Mouse (Mus musculus) hindbrain, embryonic 15.5 days (tissue): Measurements from ENCODE around the gene Dag1. TPM values are rescaled to one million over a fixed set of nuclear protein-coding genes. Genes with fewer than 3 reads are reported as not detected.

Experiments
- ATAC-seq: fragments of 200-750 bp; cut with Nextera tagmentation; 2 replicates; pipeline ENCODE4 v1.8.0; 2017; ENCODE audit warnings: low read depth, moderate number of reproducible peaks, moderate TSS enrichment; ENCODE audit not compliant: low FRiP score
- H3K27ac ChIP-seq: fragments of 300-500 bp; sonication (generic); replicated peaks from 2 replicates; pipeline ENCODE4 v1.5.1; 2015; ENCODE audit warnings: mild to moderate bottlenecking, inconsistent platforms
- H3K27me3 ChIP-seq: fragments of 300-500 bp; sonication (generic); 2 replicates; pipeline ENCODE4 v1.6.1; 2015; ENCODE audit warnings: control low read depth, inconsistent platforms
- H3K36me3 ChIP-seq: fragments of 300-500 bp; sonication (generic); 2 replicates; pipeline ENCODE4 v1.6.1; 2015; ENCODE audit warnings: control low read depth, inconsistent platforms
- H3K4me1 ChIP-seq: fragments of 300-500 bp; sonication (generic); replicated peaks from 2 replicates; pipeline ENCODE4 v1.6.1; 2015; ENCODE audit warnings: control low read depth, inconsistent platforms
- H3K4me2 ChIP-seq: fragments of 300-500 bp; sonication (generic); 2 replicates; pipeline ENCODE4 v1.6.1; 2015; ENCODE audit warnings: moderate library complexity, mild to moderate bottlenecking, inconsistent platforms
- H3K4me3 ChIP-seq: fragments of 300-500 bp; sonication (generic); 2 replicates; pipeline ENCODE4 v1.5.1; 2015; ENCODE audit warnings: mild to moderate bottlenecking, inconsistent platforms
- H3K9ac ChIP-seq: fragments of 300-500 bp; sonication (generic); 2 replicates; pipeline ENCODE4 v1.6.1; 2015; ENCODE audit warnings: inconsistent platforms
- H3K9me3 ChIP-seq: fragments of 300-500 bp; sonication (generic); 2 replicates; pipeline ENCODE4 v1.6.1; 2016; ENCODE audit warnings: control low read depth, inconsistent platforms
- WGBS: fragments of 180-500 bp; shearing (Covaris S2); methylation state at CpG from one replicate; pipeline ENCODE4 v1.1.7; 2015; 5-methylcytosine and 5-hydroxymethylcytosine counted together
- polyA plus RNA-seq: library from polyadenylated mRNA; unstranded; fragments of >200 nt; fragmentation: Nextera tagmentation; extraction: Ambion mirVana; gene quantifications from 2 replicates; pipeline ENCODE4 v1.2.1, GENCODE M21; 2015

Gene Dag1
- polyA plus RNA-seq, 1 experiment from 2014 or later = 86.0 TPM

DNA sequence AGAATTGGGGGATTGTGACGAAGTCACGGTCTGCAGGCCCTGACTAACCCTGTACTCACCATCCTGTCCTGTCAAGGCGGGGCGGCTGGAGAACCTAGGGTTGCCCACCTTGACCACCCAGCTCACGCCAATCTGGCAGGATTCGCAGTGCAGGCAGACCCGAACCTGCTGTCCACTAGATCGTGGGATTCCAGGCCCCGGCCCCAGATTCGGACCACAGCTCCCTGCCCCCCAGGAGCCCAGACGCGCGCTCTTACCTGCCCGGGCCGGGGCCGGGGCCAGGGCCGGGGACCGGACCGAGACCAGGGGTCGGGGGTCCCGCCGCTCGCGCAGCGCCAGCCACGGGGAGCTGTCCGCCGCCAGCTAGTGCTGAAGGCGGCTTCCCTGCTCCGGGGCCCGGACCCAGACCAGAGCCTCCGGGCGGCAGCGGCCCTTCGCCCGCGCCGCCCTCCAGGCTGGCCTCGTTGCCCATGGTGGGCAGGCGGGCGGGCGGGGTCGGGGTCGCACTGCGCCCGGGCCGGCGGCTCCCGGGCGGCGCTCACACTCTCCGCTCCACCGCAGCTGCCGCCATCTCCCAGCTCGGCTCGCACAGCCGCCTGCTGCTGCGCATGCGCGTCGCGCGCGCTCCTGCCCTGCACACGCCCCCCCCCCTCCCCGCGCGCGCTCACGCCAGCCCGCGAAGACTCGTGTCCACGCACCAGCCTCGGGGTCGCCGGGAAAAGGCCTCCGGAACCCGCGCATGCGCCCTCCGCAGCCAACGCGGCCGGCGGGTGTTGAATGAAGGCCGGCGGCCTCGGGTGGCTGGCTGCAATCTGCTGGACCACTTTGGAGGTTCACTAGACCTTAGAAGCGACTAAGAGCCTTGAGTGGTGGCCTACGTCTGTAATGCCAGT lies 73.7 kb downstream of the Dag1 start, which contains the start of gene Bsn:
Gene Bsn (minus strand): TSS at position 598 of the 893 bp plus-strand sequence.
- Histone ChIP-seq H3K9ac (peak within 1 kb of the TSS; percentile 89), H3K4me3 (peak within 1 kb of the TSS; percentile 84), H3K36me3 (no peaks in the 10 kb centered on the region; the same call in 1 of the 2 replicates), H3K27ac (peak within 1 kb of the TSS; percentile 82), H3K27me3 (no peaks in the 10 kb centered on the region), H3K4me1 (peaks cover 29% of the 10 kb centered on the region), H3K9me3 (no peaks in the 10 kb centered on the region), H3K4me2 (peak within 1 kb of the TSS; percentile 73)
- ATAC-seq = peak; percentile 85
- under 1% methylated on average over 65 of the region's 91 CpGs for WGBS

GRCm38 (mm10) chr9:108189488-108189786 lies 74.3 kb downstream of the Dag1 start:
- Histone ChIP-seq H3K27ac (peak overlapping the region; percentile 82), H3K4me1 (peaks cover 32% of the 10 kb centered on the region), H3K9ac (peak overlapping the region; percentile 89), H3K27me3 (no peaks in the 10 kb centered on the region), H3K4me2 (peak overlapping the region; percentile 73), H3K36me3 (no peaks in the 10 kb centered on the region; the same call in 1 of the 2 replicates), H3K4me3 (peak overlapping the region; percentile 84), H3K9me3 (no peaks in the 10 kb centered on the region)
- no peak for ATAC-seq
- 15% methylated on average over 5 of the region's 5 CpGs for WGBS

DNA sequence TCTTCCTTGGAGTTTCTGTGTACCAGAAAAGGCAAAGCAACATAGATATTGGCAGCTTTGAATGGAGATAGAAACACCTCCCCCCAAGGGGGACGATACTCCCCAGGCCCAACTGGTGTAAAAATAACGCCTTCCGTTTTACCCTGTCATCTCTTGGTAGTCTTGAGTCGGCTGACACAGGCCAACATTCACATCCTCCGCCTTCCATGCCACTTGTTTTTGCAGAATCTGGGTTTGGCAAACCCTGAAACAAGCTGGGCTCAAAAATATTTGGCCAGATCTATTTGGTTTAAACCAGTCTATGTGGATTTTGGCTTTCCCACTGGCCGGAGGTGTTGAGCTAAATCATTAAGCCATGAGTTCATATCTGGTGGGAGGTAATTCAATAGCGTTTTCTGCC lies 74.7 kb downstream of the Dag1 start:
- peak overlapping the region; percentile 89 for H3K9ac ChIP-seq
- H3K4me3 ChIP-seq = peak overlapping the region; percentile 84
- no peaks in the 10 kb centered on the region; the same call in 1 of the 2 replicates for H3K36me3 ChIP-seq
- H3K27me3 ChIP-seq = no peaks in the 10 kb centered on the region
- ATAC-seq = no peak
- H3K4me1 ChIP-seq = peaks cover 32% of the 10 kb centered on the region
- 69% methylated on average over 7 of the region's 7 CpGs for WGBS
- no peak overlapping the region for H3K27ac ChIP-seq
- peak overlapping the region; percentile 73 for H3K4me2 ChIP-seq
- no peaks in the 10 kb centered on the region for H3K9me3 ChIP-seq

DNA sequence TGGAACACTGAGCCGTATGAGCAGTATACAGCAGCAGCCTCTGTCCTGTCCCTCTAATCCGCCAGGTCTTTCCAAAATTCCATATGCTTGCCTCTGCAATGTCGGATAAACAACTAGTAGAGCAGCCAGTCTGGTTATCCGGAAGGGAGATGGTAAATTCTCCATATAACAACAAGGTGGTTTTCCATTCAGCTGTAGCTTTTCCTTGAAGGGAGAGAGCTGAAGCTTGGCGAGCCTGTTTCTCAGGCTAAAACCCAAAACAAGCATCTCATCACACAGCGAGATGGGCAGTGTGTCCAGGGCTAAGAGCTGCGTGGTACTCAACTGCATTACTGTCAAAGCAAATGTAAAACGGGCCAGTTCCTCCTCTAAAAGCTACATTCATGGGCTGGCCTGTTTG lies 75.2 kb downstream of the Dag1 start:
- Histone ChIP-seq H3K9ac (peak overlapping the region; percentile 18; the same call in 1 of the 2 replicates), H3K36me3 (no peaks in the 10 kb centered on the region; the same call in 1 of the 2 replicates), H3K9me3 (no peaks in the 10 kb centered on the region), H3K27ac (no peak overlapping the region), H3K4me2 (peak overlapping the region; percentile 73), H3K27me3 (no peaks in the 10 kb centered on the region), H3K4me3 (peak overlapping the region; percentile 84), H3K4me1 (peaks cover 36% of the 10 kb centered on the region)
- 76% methylated on average over 8 of the region's 8 CpGs for WGBS
- ATAC-seq = no peak

DNA sequence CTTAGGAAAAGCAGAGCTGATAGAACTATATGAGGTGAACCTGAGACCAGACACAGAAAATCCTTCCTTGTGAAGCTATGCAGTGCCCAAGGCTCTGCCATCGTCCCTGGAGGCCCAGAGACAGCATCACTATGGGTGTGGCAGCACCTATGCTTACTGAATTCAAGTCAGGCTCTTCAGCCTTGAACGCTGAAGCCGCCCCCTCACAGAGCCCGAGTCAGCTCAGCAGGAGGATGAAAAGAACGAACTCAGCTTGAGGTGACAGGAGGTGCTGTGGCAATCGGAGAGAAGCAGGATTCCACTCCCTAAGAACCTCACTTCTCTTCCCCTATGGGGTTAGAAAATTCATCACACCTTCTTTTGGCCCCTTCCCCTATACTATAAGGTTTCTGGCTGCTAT lies 76.1 kb downstream of the Dag1 start:
- WGBS = 36% methylated on average over 6 of the region's 6 CpGs
- Histone ChIP-seq H3K4me3 (no peak overlapping the region), H3K27me3 (no peaks in the 10 kb centered on the region), H3K4me1 (peaks cover 37% of the 10 kb centered on the region), H3K9ac (no peak overlapping the region; the same call in 1 of the 2 replicates), H3K27ac (no peak overlapping the region), H3K4me2 (peak overlapping the region; percentile 73), H3K9me3 (no peaks in the 10 kb centered on the region), H3K36me3 (no peaks in the 10 kb centered on the region; the same call in 1 of the 2 replicates)
- ATAC-seq = no peak

DNA sequence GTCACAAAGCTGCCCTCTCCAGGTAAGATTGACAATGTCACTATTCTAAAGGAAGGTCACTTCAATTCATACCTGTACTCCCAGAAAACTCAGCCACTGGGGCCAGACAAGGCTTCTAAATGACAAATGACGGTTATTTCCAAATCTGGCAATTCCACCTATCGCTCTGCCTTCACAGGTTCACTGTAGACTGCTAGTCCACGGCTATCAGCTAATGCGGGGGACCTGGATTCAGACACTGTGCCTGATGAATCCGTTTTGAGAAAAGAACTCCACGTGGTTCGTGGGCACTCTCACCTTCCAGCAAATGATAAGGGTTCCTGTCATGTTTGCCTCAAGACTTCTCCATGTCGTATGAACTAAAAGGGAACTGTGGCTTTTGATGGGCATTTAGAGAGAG lies 78.0 kb downstream of the Dag1 start:
- Histone ChIP-seq H3K9me3 (no peaks in the 10 kb centered on the region), H3K27me3 (no peaks in the 10 kb centered on the region), H3K4me1 (peaks cover 38% of the 10 kb centered on the region), H3K9ac (no peak overlapping the region), H3K4me2 (no peak overlapping the region), H3K4me3 (no peak overlapping the region), H3K36me3 (no peaks in the 10 kb centered on the region; the same call in 1 of the 2 replicates), H3K27ac (no peak overlapping the region)
- WGBS = 82% methylated on average over 8 of the region's 8 CpGs
- ATAC-seq = no peak

DNA sequence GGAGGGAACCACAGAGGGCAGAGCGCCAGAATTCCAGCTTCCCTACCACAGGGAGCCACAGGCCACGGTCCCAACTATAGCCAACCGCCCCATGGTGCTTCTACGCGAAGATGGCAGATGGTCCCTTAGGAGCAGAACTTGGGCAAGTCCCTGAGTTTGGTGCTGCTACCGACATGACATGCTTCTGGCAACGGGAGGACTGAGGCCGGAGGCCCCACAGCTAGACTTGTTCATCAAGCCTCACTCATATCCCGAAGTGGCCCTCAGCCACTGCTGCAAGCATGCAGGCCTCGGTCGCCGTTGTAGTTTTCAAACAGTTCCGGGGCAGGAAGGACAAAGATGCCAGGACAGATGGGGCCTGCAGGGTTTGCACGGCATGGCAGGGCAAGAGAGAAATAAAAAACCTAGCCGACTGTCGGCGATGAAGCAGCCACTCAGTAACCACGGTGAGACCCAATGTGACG lies 80.2 kb downstream of the Dag1 start:
- no peak overlapping the region for H3K9ac ChIP-seq
- no peak overlapping the region for H3K4me3 ChIP-seq
- no peaks in the 10 kb centered on the region for H3K27me3 ChIP-seq
- 89% methylated on average over 19 of the region's 19 CpGs for WGBS
- H3K27ac ChIP-seq = no peak overlapping the region
- no peak for ATAC-seq
- no peaks in the 10 kb centered on the region; the same call in 1 of the 2 replicates for H3K36me3 ChIP-seq
- no peaks in the 10 kb centered on the region for H3K9me3 ChIP-seq
- peaks cover 29% of the 10 kb centered on the region for H3K4me1 ChIP-seq
- no peak overlapping the region for H3K4me2 ChIP-seq

GRCm38 (mm10) chr9:108182806-108183506 lies 80.8 kb downstream of the Dag1 start:
- H3K9me3 ChIP-seq = no peaks in the 10 kb centered on the region
- H3K36me3 ChIP-seq = no peaks in the 10 kb centered on the region; the same call in 1 of the 2 replicates
- no peak overlapping the region for H3K27ac ChIP-seq
- no peak overlapping the region for H3K4me3 ChIP-seq
- H3K4me1 ChIP-seq = peaks cover 23% of the 10 kb centered on the region
- 75% methylated on average over 11 of the region's 11 CpGs for WGBS
- ATAC-seq = no peak
- no peaks in the 10 kb centered on the region for H3K27me3 ChIP-seq
- H3K9ac ChIP-seq = no peak overlapping the region
- no peak overlapping the region for H3K4me2 ChIP-seq

DNA sequence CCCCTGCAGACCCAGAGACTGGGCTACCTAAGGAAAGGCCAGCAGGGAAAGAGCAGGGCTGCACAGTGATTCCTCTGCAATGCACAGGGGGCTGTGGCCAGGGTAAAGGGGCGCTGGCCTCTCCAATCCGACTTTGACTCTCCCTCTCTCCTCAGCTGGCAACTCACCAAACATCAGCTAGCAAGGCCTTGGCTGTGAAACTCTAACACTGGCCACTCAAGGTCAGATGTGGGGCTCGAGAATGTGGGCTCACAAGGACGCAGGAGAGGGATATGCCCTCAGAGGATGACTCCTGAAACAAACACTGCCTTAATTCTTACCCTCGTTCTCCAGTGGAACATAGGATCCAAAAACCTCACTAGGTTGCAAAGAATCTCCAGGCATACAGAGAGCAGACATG lies 85.4 kb downstream of the Dag1 start:
- Histone ChIP-seq H3K9me3 (no peaks in the 10 kb centered on the region), H3K4me3 (no peak overlapping the region), H3K27me3 (no peaks in the 10 kb centered on the region), H3K9ac (no peak overlapping the region), H3K4me2 (no peak overlapping the region), H3K27ac (no peak overlapping the region), H3K4me1 (peaks cover 3% of the 10 kb centered on the region; the same call in 1 of the 2 replicates), H3K36me3 (no peaks in the 10 kb centered on the region)
- 82% methylated on average over 5 of the region's 5 CpGs for WGBS
- no peak for ATAC-seq

DNA sequence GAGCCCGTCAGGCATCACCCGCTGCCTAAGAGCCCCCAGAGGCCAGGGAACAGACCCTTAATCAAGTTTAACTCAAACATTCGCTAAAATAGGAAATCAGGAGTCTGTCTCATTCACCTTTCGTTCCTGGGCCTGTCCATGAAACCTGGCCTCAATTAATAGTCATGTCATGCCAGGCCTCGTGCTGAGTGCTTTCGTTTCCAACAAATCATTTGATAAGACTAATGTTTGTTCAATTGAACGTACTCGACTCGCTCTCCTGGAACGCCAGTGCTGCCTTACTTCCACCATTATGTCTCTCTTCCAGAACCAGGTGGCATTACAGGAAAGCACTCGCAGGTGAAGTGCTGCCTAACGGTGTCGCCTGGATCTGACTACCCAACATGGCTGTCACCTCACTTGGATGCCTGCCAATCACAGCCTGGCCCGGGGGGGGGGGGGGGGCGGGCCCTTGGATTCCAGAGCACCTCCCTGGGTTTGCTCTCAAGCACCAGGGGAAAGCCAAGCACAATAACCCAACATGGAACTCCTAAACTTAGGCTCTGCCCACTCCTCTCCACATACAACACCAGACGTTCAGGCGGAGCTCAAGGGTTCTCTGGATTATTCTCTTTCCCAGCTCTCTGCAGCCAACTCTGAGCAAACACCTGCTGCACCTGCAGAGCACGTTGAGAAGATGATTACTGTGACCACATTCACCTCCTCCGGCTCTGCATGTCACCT lies 88.5 kb downstream of the Dag1 start:
- Histone ChIP-seq H3K4me1 (peaks cover 6% of the 10 kb centered on the region), H3K27ac (no peak overlapping the region), H3K36me3 (no peaks in the 10 kb centered on the region), H3K27me3 (no peaks in the 10 kb centered on the region), H3K9ac (no peak overlapping the region), H3K9me3 (no peaks in the 10 kb centered on the region), H3K4me2 (no peak overlapping the region), H3K4me3 (no peak overlapping the region)
- 70% methylated on average over 19 of the region's 19 CpGs for WGBS
- ATAC-seq = no peak

GRCm38 (mm10) chr9:108172777-108173350 lies 90.9 kb downstream of the Dag1 start:
- no peak overlapping the region for H3K4me3 ChIP-seq
- H3K4me1 ChIP-seq = peaks cover 6% of the 10 kb centered on the region
- H3K27ac ChIP-seq = no peak overlapping the region
- WGBS = 75% methylated on average over 5 of the region's 5 CpGs
- H3K4me2 ChIP-seq = no peak overlapping the region
- no peak overlapping the region for H3K9ac ChIP-seq
- 0 out of 2 replicates have a peak, but pooled peaks have one; percentile 60 for ATAC-seq
- H3K36me3 ChIP-seq = no peaks in the 10 kb centered on the region
- H3K27me3 ChIP-seq = no peaks in the 10 kb centered on the region
- H3K9me3 ChIP-seq = no peaks in the 10 kb centered on the region
